Mouse (Mus musculus): Measurements from ENCODE around the gene Dusp13. TPM values are rescaled to one million over a fixed set of nuclear protein-coding genes. Genes with fewer than 3 reads are reported as not detected.

The Dusp13 gene
- polyA plus RNA-seq, 1 experiment from 2014 or later: 0.36 TPM

- ATAC-seq: no peak
- in situ Hi-C loops (cut with MboI; ENCODE audit: low pct_unique_long_range_greater_than_20kb): no loop called here
- no peak for DNase-seq (ENCODE audit: low read depth, low spot score)
- ChIA-PET POLR2A (no interaction called here), CTCF (interaction anchor here (1.0 to 1.2 kb wide), 2 partner anchors 88 to 162 kb away, joined by 3 read pairs; no protein-coding TSS in a partner anchor)
- H3K27me3 ChIP-seq: no peaks in the 10 kb centered on the region
- TF ChIP-seq CTCF (IDR thresholded peaks at IDR 0.05): no peak
These were observed 2.7 kb downstream of the Dusp13 start for GRCm38 (mm10) chr14:21748142-21748870.

- CTCF ChIA-PET: interaction anchor here (0.9 to 1.2 kb wide), 4 partner anchors 73 to 611 kb away, joined by 3 to 4 read pairs (median 3); no protein-coding TSS in a partner anchor
- in situ Hi-C loops (cut with MboI; ENCODE audit: low pct_unique_long_range_greater_than_20kb): no loop called here
- H3K27me3 ChIP-seq: no peaks in the 10 kb centered on the region
- ATAC-seq: no peak
- TF ChIP-seq CTCF (IDR thresholded peaks at IDR 0.05): no peak
- no peak for DNase-seq (ENCODE audit: low read depth, low spot score)
- POLR2A ChIA-PET: no interaction called here
These were observed 3.4 kb downstream of the Dusp13 start for GRCm38 (mm10) chr14:21747436-21748141.

DNA sequence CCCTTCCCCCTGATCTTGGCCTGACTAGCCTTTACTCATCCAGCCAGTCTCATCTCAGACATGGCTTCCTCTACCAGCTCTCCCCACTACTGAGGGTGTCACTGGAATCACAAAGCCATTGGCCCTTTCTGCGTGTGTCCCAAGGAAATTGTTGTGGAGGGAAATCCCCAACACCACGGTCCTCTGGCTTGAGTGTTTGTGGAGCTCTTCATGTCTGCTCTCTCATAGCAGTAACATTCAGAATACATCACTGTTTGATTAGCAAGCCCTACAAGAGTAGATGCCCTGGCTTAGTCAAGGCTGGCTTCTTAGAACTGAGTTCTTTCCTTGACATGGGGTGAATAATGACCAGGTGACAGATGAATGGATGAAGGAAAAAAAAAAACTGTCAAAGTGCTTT lies 4.1 kb downstream of the Dusp13 start:
- ChIA-PET CTCF (interaction anchor here (0.9 to 1.2 kb wide), 3 partner anchors 72 to 610 kb away, joined by 3 to 4 read pairs (median 3); no protein-coding TSS in a partner anchor), POLR2A (no interaction called here)
- in situ Hi-C loops (cut with MboI; ENCODE audit: low pct_unique_long_range_greater_than_20kb): no loop called here
- DNase-seq (ENCODE audit: low read depth, low spot score) (no peak), ATAC-seq (no peak)
- no peaks in the 10 kb centered on the region for H3K27me3 ChIP-seq
- no peak for TF ChIP-seq CTCF (IDR thresholded peaks at IDR 0.05)

GRCm38 (mm10) chr14:21746251-21746650 lies 4.7 kb downstream of the Dusp13 start:
- no peak for DNase-seq (ENCODE audit: low read depth, low spot score)
- CTCF ChIA-PET: no interaction called here
- POLR2A ChIA-PET: no interaction called here
- no peak for TF ChIP-seq CTCF (IDR thresholded peaks at IDR 0.05)
- no peak for ATAC-seq
- no peaks in the 10 kb centered on the region for H3K27me3 ChIP-seq
- in situ Hi-C loops (cut with MboI; ENCODE audit: low pct_unique_long_range_greater_than_20kb): no loop called here

GRCm38 (mm10) chr14:21745149-21745548 lies 5.8 kb downstream of the Dusp13 start:
- no peak for ATAC-seq
- POLR2A ChIA-PET: no interaction called here
- CTCF ChIA-PET: no interaction called here
- no peak for DNase-seq (ENCODE audit: low read depth, low spot score)
- no peak for TF ChIP-seq CTCF (IDR thresholded peaks at IDR 0.05)
- no peaks in the 10 kb centered on the region for H3K27me3 ChIP-seq
- in situ Hi-C loops (cut with MboI; ENCODE audit: low pct_unique_long_range_greater_than_20kb): no loop called here

GRCm38 (mm10) chr14:21744169-21744568 lies 6.8 kb downstream of the Dusp13 start:
- ATAC-seq (no peak), DNase-seq (ENCODE audit: low read depth, low spot score) (no peak)
- in situ Hi-C loops (cut with MboI; ENCODE audit: low pct_unique_long_range_greater_than_20kb): no loop called here
- TF ChIP-seq CTCF (IDR thresholded peaks at IDR 0.05): no peak
- no peaks in the 10 kb centered on the region for H3K27me3 ChIP-seq
- ChIA-PET CTCF (no interaction called here), POLR2A (no interaction called here)

GRCm38 (mm10) chr14:21742441-21742840 lies 8.5 kb downstream of the Dusp13 start:
- DNase-seq (ENCODE audit: low read depth, low spot score): no peak
- ATAC-seq: no peak
- TF ChIP-seq CTCF (IDR thresholded peaks at IDR 0.05): no peak
- H3K27me3 ChIP-seq: no peaks in the 10 kb centered on the region
- ChIA-PET CTCF (interaction anchor here (0.6 to 3.4 kb wide), 13 partner anchors 10 to 622 kb away, joined by 3 to 37 read pairs (median 4); partner anchors contain the start of gene Dusp13), POLR2A (no interaction called here)
- in situ Hi-C loops (cut with MboI; ENCODE audit: low pct_unique_long_range_greater_than_20kb): no loop called here

DNA sequence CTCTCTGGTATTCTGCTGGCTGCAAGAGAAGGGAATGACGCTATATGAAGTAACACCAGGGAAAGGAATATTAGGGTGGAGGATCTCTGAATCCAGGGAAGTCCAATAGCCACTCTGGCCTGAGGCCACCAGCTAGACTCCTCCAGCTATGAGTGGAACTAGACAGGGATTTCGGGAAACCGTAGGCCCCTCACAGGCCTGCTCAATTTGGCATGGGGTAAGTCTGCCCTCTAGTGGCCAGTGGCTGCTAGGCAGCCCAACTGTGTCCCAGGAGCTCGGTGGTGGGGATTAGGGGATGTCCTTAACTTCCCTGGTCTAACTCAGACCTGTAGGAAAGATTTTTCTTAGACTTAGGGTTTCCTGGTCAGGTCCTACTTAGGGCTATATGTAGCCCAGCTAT lies 9.2 kb downstream of the Dusp13 start:
- ATAC-seq (peak; percentile 12), DNase-seq (ENCODE audit: low read depth, low spot score) (no peak)
- no peaks in the 10 kb centered on the region for H3K27me3 ChIP-seq
- CTCF ChIA-PET: interaction anchor here (0.6 to 3.4 kb wide), 16 partner anchors 10 to 621 kb away, joined by 3 to 37 read pairs (median 4); partner anchors contain the start of gene Dusp13
- in situ Hi-C loops (cut with MboI; ENCODE audit: low pct_unique_long_range_greater_than_20kb): no loop called here
- POLR2A ChIA-PET: interaction anchor here (0.5 kb wide), 1 partner anchor 608 kb away, joined by 3 read pairs; no protein-coding TSS in a partner anchor
- no peak for TF ChIP-seq CTCF (IDR thresholded peaks at IDR 0.05)

DNA sequence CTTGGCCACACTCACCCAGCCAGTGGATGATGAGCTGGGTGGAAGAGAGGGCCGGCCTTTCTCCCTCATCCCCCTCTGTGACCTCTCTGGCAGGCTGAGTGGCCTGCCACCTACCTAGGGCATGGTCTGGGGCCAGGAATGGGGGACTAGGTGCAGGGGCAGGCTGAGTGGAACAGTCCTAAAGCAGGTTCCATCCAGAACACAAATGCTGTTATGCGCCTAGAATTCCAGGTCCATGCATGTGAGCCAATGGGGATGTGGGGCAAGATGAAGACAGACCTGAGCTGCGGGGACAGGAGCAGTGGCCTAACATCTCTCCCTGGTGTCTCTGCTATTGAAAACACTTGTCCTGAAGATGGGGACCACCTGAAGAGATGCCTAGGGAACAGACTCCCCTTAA lies 9.7 kb downstream of the Dusp13 start:
- no peak for TF ChIP-seq CTCF (IDR thresholded peaks at IDR 0.05)
- ChIA-PET POLR2A (interaction anchor here (0.5 kb wide), 1 partner anchor 607 kb away, joined by 3 read pairs; no protein-coding TSS in a partner anchor), CTCF (interaction anchor here (0.6 to 3.4 kb wide), 13 partner anchors 11 to 605 kb away, joined by 3 to 37 read pairs (median 4); partner anchors contain the start of gene Dusp13)
- ATAC-seq (no peak), DNase-seq (ENCODE audit: low read depth, low spot score) (no peak)
- in situ Hi-C loops (cut with MboI; ENCODE audit: low pct_unique_long_range_greater_than_20kb): no loop called here
- H3K27me3 ChIP-seq: no peaks in the 10 kb centered on the region

GRCm38 (mm10) chr14:21740345-21740744 lies 10.6 kb downstream of the Dusp13 start:
- ChIA-PET CTCF (interaction anchor here (0.8 to 3.4 kb wide), 4 partner anchors 18 to 604 kb away, joined by 3 to 37 read pairs (median 6); no protein-coding TSS in a partner anchor), POLR2A (no interaction called here)
- DNase-seq (ENCODE audit: low read depth, low spot score) (no peak), ATAC-seq (no peak)
- no peak for TF ChIP-seq CTCF (IDR thresholded peaks at IDR 0.05)
- H3K27me3 ChIP-seq: no peaks in the 10 kb centered on the region
- in situ Hi-C loops (cut with MboI; ENCODE audit: low pct_unique_long_range_greater_than_20kb): no loop called here
